Mouse (Mus musculus): Measurements from ENCODE around the gene Gm13697. TPM values are rescaled to one million over a fixed set of nuclear protein-coding genes. Genes with fewer than 3 reads are reported as not detected.

Gene Gm13697
- not detected in 2 replicates for polyA plus RNA-seq (2021; fragmentation: Nextera tagmentation)
- long read RNA-seq, experiment 1 = 0 reads
- long read RNA-seq, experiment 2 = 0 reads

DNA sequence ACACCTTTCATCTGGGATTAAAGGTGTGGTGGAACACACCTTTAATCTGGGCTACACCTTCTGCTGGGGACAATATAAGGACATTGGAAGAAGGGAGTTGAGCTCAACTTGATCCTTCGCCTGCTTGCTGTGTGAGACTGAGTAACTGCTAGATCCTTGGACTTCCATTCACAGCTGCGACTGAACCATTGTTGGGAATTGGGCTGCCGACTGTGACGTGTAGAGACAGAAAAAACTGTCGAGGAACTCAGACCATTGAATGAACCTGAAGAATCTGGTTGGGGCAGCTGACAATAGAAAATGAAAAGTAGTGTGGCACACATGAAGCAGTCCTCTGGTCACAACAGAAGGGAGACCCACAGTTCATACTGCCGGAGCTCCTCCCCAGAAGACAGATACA lies at the start of gene Gm13697:
Gm13697 (plus strand) TSS at position 301 of the 400 bp plus-strand sequence.

DNA sequence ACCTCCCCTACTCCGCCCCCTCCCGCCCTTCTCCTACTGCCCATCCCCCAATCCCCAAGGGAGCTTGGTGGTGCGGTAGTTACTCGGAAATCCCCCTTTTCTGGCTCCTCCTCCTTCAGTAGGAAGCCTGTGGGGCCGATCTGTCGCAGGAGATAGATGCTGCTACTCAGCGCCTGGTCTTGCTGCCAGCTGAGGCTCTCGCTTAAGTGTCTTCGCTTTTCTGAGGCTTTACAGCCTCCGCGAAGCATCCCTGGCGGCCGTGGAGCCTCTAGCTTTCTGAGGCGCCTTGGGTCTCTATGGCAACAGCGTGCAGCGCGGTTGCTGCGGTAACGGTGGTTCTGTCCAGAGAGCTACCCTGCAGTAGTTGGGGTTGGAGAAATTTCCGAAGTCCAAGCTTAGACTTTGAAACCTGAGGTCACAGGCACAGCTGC lies 43.6 kb upstream of the Gm13697 start, which contains the start of gene Zswim2:
Zswim2 (minus strand) TSS at position 298 of the 431 bp plus-strand sequence.

DNA sequence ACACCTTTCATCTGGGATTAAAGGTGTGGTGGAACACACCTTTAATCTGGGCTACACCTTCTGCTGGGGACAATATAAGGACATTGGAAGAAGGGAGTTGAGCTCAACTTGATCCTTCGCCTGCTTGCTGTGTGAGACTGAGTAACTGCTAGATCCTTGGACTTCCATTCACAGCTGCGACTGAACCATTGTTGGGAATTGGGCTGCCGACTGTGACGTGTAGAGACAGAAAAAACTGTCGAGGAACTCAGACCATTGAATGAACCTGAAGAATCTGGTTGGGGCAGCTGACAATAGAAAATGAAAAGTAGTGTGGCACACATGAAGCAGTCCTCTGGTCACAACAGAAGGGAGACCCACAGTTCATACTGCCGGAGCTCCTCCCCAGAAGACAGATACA lies 29.1 kb upstream of the Gm13697 start, which contains the start of gene Gm13698:
Gm13698 (plus strand) TSS at position 301 of the 400 bp plus-strand sequence.

DNA sequence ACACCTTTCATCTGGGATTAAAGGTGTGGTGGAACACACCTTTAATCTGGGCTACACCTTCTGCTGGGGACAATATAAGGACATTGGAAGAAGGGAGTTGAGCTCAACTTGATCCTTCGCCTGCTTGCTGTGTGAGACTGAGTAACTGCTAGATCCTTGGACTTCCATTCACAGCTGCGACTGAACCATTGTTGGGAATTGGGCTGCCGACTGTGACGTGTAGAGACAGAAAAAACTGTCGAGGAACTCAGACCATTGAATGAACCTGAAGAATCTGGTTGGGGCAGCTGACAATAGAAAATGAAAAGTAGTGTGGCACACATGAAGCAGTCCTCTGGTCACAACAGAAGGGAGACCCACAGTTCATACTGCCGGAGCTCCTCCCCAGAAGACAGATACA lies 23.3 kb upstream of the Gm13697 start, which contains the start of gene Gm13693:
Gm13693 (plus strand) TSS at position 301 of the 400 bp plus-strand sequence.

DNA sequence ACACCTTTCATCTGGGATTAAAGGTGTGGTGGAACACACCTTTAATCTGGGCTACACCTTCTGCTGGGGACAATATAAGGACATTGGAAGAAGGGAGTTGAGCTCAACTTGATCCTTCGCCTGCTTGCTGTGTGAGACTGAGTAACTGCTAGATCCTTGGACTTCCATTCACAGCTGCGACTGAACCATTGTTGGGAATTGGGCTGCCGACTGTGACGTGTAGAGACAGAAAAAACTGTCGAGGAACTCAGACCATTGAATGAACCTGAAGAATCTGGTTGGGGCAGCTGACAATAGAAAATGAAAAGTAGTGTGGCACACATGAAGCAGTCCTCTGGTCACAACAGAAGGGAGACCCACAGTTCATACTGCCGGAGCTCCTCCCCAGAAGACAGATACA lies 17.5 kb upstream of the Gm13697 start, which contains the start of gene Gm13695:
Gm13695 (plus strand) TSS at position 301 of the 400 bp plus-strand sequence.

GRCm38 (mm10) chr2:83972823-83973222 lies 11.7 kb upstream of the Gm13697 start, which contains the start of gene Gm13696:
Gene Gm13696 (plus strand): TSS chr2:83973123.

DNA sequence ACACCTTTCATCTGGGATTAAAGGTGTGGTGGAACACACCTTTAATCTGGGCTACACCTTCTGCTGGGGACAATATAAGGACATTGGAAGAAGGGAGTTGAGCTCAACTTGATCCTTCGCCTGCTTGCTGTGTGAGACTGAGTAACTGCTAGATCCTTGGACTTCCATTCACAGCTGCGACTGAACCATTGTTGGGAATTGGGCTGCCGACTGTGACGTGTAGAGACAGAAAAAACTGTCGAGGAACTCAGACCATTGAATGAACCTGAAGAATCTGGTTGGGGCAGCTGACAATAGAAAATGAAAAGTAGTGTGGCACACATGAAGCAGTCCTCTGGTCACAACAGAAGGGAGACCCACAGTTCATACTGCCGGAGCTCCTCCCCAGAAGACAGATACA lies 5.9 kb upstream of the Gm13697 start, which contains the start of gene Gm13694:
Gm13694 (plus strand) TSS at position 301 of the 400 bp plus-strand sequence.

GRCm38 (mm10) chr2:83990253-83990652 lies 5.7 kb downstream of the Gm13697 start, which contains the start of gene Gm13691:
Gene Gm13691 (plus strand): TSS chr2:83990553.

Other genes with a start within 250 kb of the Gm13697 start
- gene Fam171b, start 172.1 kb upstream of the Gm13697 start, polyA plus RNA-seq (2021; fragmentation: Nextera tagmentation) = 64.1 and 91.0 TPM in 2 replicates
- gene Zswim2, start 43.5 kb upstream of the Gm13697 start, polyA plus RNA-seq (2021; fragmentation: Nextera tagmentation) = not detected in 2 replicates
- not detected in 2 replicates for gene Gm13698, start 29.1 kb upstream of the Gm13697 start, polyA plus RNA-seq (2021; fragmentation: Nextera tagmentation)
- gene Gm13693, start 23.2 kb upstream of the Gm13697 start, polyA plus RNA-seq (2021; fragmentation: Nextera tagmentation) = not detected in 2 replicates
- not detected in 2 replicates for gene Gm13695, start 17.4 kb upstream of the Gm13697 start, polyA plus RNA-seq (2021; fragmentation: Nextera tagmentation)
- not detected in 2 replicates for gene Gm13696, start 11.6 kb upstream of the Gm13697 start, polyA plus RNA-seq (2021; fragmentation: Nextera tagmentation)
- not detected in 2 replicates for gene Gm13694, start 5.8 kb upstream of the Gm13697 start, polyA plus RNA-seq (2021; fragmentation: Nextera tagmentation)
- gene Gm13691, start 5.8 kb downstream of the Gm13697 start, polyA plus RNA-seq (2021; fragmentation: Nextera tagmentation) = not detected in 2 replicates

Measured in left cerebral cortex, adult 6 months (tissue).